Mouse (Mus musculus): ENCODE measurements around the gene Gm42420. TPM values are rescaled to one million over a fixed set of nuclear protein-coding genes. Genes with fewer than 3 reads are reported as not detected.

The Gm42420 gene
- polyA plus RNA-seq, 1 experiment from 2014 or later, result 1.5 TPM

GRCm38 (mm10) chr6:39610207-39610606, 24.7 kb downstream of the Gm42420 start:
- H3K4me2 ChIP-seq, result no peak overlapping the region
- WGBS, result 67% methylated on average over 2 of the region's 2 CpGs
- ATAC-seq (ENCODE audit: insufficient read depth, low FRiP score, low read depth), result no peak

GRCm38 (mm10) chr6:39611296-39611695, 25.7 kb downstream of the Gm42420 start:
- Histone ChIP-seq H3K9me3 (no peaks in the 10 kb centered on the region), H3K27me3 (replicated peaks) (no peaks in the 10 kb centered on the region), H3K4me3 (replicated peaks) (no peak overlapping the region), H3K36me3 (0 out of 2 replicates have a peak, but pooled peaks cover 8% of the 10 kb centered on the region), H3K4me2 (no peak overlapping the region), H3K4me1 (no peaks in the 10 kb centered on the region), H3K9ac (no peak overlapping the region), H3K27ac (no peak overlapping the region)
- WGBS, result 87% methylated on average over 2 of the region's 2 CpGs
- ATAC-seq (ENCODE audit: insufficient read depth, low FRiP score, low read depth), result no peak

More at GRCm38 (mm10) chr6:39610207-39610606, 24.7 kb downstream of the Gm42420 start:
- H3K9me3 ChIP-seq, result no peaks in the 10 kb centered on the region
- H3K9ac ChIP-seq, result no peak overlapping the region
- H3K4me1 ChIP-seq, result no peaks in the 10 kb centered on the region
- H3K27me3 ChIP-seq (replicated peaks), result no peaks in the 10 kb centered on the region
- no peak overlapping the region for H3K4me3 ChIP-seq (replicated peaks)
- 0 out of 2 replicates have a peak, but pooled peaks cover 4% of the 10 kb centered on the region for H3K36me3 ChIP-seq
- no peak overlapping the region for H3K27ac ChIP-seq

Other genes with a start within 250 kb of the Gm42420 start
- gene Slc37a3, start 208.1 kb upstream of the Gm42420 start, polyA plus RNA-seq (2015; fragmentation: Nextera tagmentation; extraction: Ambion mirVana), result 36.9 and 44.0 TPM in 2 replicates
- 4.8 and 6.1 TPM in 2 replicates for gene Rab19, start 204.6 kb upstream of the Gm42420 start, polyA plus RNA-seq (2015; fragmentation: Nextera tagmentation; extraction: Ambion mirVana)
- gene Mkrn1, start 165.3 kb upstream of the Gm42420 start, polyA plus RNA-seq (2015; fragmentation: Nextera tagmentation; extraction: Ambion mirVana), result 60.6 and 74.9 TPM in 2 replicates
- 13.4 and 15.8 TPM in 2 replicates for gene Dennd2a, start 27.9 kb upstream of the Gm42420 start, polyA plus RNA-seq (2015; fragmentation: Nextera tagmentation; extraction: Ambion mirVana)
- 26.5 and 32.6 TPM in 2 replicates for gene Adck2, start 11.9 kb upstream of the Gm42420 start, polyA plus RNA-seq (2015; fragmentation: Nextera tagmentation; extraction: Ambion mirVana)
- 342 and 384 TPM in 2 replicates for gene Ndufb2, start 6.8 kb downstream of the Gm42420 start, polyA plus RNA-seq (2015; fragmentation: Nextera tagmentation; extraction: Ambion mirVana)
- 14.2 and 16.7 TPM in 2 replicates for gene Braf, start 139.7 kb downstream of the Gm42420 start, polyA plus RNA-seq (2015; fragmentation: Nextera tagmentation; extraction: Ambion mirVana)
- 158 and 163 TPM in 2 replicates for gene Mrps33, start 225.2 kb downstream of the Gm42420 start, polyA plus RNA-seq (2015; fragmentation: Nextera tagmentation; extraction: Ambion mirVana)

All from stomach, embryonic 15.5 days (tissue).